Mouse (Mus musculus): Measurements from ENCODE around the gene Tmem100.

Gene Tmem100

GRCm38 (mm10) chr11:90015281-90015680 lies 14.9 kb upstream of the Tmem100 start:
- no peak for DNase-seq (ENCODE audit: low spot score)

DNA sequence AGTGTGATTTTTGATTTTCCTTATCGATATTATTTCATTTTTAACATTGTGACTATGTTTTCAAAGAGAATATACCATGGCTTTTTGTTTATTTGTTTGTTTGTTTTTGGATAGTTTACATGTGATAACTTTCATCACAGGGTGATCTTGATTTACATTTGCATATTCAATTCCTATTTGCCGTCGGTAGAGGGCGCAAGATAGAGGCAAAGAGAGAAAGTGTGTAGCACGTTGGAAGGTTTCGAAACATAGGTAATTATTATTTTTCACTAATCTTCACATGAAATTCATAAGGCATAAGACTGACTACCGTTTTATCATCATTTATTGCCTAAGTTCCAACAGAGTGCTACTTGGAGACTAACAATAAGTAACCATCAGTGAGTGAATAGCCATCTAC lies 11.0 kb upstream of the Tmem100 start:
- DNase-seq (ENCODE audit: low spot score): no peak

GRCm38 (mm10) chr11:90025891-90026801 lies 4.0 kb upstream of the Tmem100 start:
- no peak for DNase-seq (ENCODE audit: low spot score)

DNA sequence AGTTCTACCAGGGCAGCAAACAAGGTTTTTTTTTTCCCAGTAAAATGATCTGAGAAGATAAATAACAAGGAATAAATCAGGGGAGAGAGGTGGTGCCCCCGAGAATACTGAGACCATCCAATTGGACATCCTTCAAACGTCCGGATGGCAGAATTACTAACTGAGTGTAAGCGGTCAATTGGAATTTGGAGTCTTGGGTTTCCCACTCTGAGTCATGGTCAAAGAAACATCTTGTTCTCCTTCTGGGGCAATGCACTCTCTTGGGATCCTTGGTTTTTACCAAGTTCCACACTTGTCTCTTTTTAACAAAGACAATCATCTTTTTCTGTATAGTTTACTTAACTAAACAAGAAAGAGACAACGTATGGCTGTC lies 3.4 kb upstream of the Tmem100 start:
- no peak for DNase-seq (ENCODE audit: low spot score)

- DNase-seq (ENCODE audit: low spot score): no peak
These were observed 2.9 kb upstream of the Tmem100 start for GRCm38 (mm10) chr11:90027216-90027615.

GRCm38 (mm10) chr11:90028746-90029145 lies 1.4 kb upstream of the Tmem100 start:
- DNase-seq (ENCODE audit: low spot score): no peak

DNA sequence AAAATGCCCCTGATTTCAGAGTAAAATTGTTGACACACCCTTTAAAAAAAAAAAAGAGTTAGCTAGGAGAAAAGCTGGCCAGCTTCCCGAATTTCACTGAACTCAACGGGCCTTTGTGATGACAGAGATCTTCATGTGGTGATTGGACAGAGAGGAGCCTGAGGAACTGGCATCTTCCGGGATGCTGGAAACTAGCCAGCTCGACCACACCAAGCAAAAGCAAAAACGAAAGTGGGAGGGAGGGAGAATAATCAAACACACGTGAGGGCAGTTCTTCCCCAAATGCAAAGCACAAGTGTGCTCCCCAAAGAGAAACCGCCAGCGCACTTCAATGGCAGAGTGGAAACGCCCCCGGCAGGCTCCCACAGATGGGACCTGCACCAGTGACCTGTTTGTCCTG lies 794 bp upstream of the Tmem100 start:
- DNase-seq (ENCODE audit: low spot score): no peak

- no peak for DNase-seq (ENCODE audit: low spot score)
These were observed 409 bp downstream of the Tmem100 start for GRCm38 (mm10) chr11:90030557-90030956.

DNA sequence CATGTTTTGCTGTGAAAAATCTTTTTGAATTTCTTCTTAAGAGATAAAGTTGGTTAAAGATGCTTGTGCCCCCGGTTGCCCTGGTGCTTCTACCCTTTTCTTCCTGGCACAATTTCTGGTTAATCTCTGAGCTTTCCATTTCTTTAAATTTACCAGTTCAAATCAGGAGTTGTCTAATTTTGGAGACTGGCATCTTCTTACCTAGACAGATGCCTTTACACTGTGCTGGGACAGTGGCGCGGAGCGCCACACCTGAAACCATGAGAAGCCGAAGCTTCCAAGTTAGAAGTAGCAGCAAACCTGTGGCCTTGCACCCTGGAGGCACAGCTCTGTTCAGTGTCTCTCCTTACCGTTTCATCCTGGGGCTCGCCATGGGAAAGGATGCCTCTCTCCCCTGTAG lies 928 bp downstream of the Tmem100 start:
- DNase-seq (ENCODE audit: low spot score): no peak

DNA sequence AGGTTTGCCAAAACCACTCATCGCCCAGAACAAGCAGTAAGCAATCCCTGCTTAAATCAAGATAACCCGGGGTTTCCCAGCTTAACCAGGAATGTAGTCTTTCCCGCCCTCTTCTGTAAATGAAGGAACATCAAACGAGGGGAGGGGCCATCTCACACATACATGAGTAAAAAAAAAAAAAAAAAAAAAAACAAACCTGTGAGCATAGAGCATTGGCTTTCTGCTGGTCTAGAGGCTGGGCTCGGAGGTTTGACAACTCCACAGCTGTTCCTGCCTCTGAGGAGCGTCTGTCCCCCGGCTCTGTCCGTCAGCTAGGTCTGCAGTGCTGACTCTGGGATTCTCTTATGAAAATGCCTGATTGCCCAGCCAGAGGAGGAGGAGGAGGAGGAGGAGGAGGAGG lies 2.7 kb downstream of the Tmem100 start:
- DNase-seq (ENCODE audit: low spot score): no peak

DNA sequence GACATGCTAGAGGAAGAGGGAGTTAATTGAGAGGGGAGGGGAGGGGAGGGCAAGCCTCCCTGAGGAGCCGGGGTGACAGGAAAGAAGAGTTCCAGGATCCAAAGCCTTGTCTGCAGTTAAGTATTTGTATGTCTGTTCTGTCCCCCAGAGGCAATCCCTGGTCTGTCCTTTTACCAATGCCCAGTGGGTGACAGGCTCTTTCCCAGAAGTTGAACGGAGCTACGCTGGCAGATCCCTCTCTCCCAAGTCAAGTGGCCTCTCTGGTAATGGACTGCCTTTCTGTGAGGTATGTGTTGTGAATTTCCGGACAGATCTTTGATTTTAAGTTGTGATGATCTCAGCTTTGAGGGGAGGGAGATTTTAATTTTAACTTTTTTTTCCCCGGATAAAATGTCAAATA lies 3.3 kb downstream of the Tmem100 start:
- no peak for DNase-seq (ENCODE audit: low spot score)

GRCm38 (mm10) chr11:90034646-90035045 lies 4.5 kb downstream of the Tmem100 start:
- no peak for DNase-seq (ENCODE audit: low spot score)

DNA sequence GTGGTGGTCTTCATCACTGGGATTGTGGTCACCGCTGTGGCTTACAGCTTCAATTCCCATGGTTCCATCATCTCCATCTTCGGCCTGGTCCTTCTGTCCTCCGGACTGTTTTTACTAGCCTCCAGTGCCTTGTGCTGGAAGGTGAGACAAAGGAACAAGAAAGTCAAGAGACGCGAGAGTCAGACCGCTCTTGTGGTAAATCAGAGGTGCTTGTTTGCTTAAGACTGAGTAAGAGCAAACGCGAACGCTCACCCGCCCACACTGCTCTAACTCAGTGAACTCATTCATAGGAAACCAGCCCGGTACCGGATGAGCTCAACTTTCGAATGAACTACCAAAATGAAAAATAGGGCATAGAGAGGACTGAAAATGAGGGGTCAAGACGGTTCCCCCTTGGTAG lies 5.4 kb downstream of the Tmem100 start:
- DNase-seq (ENCODE audit: low spot score): no peak

- DNase-seq (ENCODE audit: low spot score): no peak
These were observed 6.3 kb downstream of the Tmem100 start for GRCm38 (mm10) chr11:90036416-90036815.

- no peak for DNase-seq (ENCODE audit: low spot score)
These were observed 7.9 kb downstream of the Tmem100 start for GRCm38 (mm10) chr11:90038022-90038421.

- DNase-seq (ENCODE audit: low spot score): no peak
These were observed 14.3 kb downstream of the Tmem100 start for GRCm38 (mm10) chr11:90044459-90044858.

GRCm38 (mm10) chr11:90046211-90046610 lies 16.1 kb downstream of the Tmem100 start:
- no peak for DNase-seq (ENCODE audit: low spot score)

DNA sequence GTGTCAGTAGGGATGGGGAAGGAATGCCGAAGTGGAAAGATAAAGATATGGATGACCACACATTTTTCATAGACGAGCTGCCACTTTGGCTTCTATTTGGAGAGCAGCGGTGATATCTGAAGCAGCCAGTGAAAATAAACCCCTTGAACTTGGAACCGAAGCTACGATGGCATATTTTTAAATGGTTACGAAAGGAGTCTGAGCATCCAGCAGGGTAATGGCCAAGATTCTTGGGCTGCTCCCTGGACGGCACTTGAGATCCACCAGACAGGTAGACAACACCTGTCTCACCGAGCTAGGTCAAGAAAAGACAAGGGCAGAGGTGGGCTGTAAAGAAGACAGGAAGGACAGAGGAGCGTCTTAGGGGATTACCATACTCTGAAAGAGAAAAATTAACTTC lies 17.1 kb downstream of the Tmem100 start:
- no peak for DNase-seq (ENCODE audit: low spot score)

DNA sequence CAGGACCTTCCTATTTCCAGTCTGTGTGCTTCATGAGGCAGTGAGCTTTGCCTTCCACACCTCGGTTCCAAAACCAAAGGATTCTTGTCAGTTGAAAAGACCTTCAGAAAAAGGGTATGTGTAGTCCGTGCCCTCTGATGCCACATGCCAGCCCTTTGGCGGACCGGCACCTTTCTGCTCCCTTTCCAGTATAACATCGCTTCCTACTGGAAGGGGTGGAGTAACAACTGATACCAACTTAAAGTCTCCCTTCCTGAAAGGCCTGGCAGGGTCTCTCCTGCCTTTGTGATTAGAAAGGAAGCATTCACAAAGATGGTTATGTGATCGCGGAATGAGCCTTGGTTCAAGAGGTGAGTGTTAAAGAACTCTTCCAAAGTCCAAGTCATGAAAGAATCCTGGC lies 19.9 kb downstream of the Tmem100 start:
- no peak for DNase-seq (ENCODE audit: low spot score)

DNA sequence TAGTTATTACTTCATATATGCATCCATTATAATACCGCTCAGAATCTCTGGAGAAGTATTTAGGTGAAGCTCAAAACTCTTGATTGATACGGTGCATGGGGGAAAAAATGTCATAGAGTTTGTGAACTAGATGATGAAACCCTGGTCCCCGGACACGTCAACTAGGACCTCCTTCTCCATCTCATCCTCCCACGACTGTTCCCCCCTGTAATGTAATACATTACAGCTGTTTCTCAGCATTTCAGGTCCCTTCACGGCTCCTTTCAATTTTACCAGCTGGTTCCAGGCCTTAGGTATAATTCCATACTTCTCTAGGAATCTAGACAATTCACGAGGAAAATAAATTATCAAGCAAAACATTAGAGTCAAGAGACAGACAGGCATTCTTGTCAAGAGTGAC lies 22.6 kb downstream of the Tmem100 start:
- DNase-seq (ENCODE audit: low spot score): no peak

- no peak for DNase-seq (ENCODE audit: low spot score)
These were observed 23.7 kb downstream of the Tmem100 start for GRCm38 (mm10) chr11:90053820-90054219.

GRCm38 (mm10) chr11:90054401-90054800 lies 24.3 kb downstream of the Tmem100 start:
- DNase-seq (ENCODE audit: low spot score): no peak

- no peak for DNase-seq (ENCODE audit: low spot score)
These were observed 26.9 kb downstream of the Tmem100 start for GRCm38 (mm10) chr11:90057070-90057469.

DNA sequence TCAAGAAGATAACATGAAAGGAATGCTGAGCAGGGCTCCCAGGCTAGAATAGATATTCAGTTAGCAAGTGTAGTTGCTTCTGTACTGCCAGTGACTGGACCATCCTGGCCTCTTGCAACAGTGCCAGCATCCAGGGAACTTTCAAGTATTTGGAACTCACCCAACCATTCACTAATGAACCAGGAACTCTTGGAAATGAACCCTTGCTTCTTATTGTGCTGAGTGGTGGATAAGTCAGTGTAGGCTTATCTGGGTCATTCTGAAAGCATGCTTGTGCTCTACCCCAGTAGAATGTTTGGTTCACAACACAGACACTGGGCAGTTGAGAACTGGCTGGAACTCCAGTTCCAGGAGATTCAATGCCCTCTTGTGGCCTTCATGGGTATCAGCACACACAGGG lies 29.1 kb downstream of the Tmem100 start:
- no peak for DNase-seq (ENCODE audit: low spot score)
